In the genomic region with DNA sequence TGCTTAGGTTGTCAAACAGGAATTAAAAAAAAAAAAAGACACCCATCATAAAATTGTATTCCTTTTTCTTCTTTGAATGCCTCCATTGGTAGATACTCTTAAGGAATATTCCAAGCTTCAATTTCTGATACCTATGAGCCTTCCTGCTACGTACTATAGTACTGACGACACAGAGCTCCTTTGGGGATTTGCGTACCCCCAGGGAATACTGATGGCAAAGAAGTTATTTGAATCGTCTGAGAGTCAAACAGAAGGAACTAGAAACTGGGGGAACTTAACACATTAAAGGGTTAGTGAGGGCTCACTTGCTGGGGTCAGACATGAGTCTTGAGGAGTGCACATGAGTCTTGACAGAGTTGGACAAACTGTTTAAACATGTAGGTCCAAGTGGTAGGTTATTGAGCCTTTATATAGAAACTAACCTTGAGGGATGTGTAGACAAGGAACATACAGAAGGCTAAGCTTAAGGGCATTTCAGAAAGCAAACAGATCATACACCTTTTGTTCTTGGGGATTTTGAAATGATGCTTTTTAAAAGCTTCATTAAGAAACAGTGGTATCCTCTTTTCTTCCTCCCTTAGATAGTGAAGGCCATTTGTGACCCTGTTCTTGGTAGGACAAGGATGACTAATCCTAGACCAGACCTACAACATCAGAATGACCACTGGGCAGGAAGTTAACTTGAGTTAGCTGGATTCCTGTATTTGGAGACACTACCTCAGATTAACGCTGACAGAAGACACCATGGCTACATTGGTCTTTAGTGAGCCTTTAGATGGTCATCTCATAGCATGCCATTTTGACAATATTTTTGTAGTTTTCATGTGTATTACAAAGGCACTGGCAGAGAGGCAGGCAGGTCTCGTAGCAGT, we compare ENCODE assay signal across 8 mouse cellular contexts. TPM values are rescaled to one million over a fixed set of nuclear protein-coding genes. Genes with fewer than 3 reads are reported as not detected.
DNase-seq lines count a peak whose midpoint lies in the region; ATAC-seq and TF ChIP-seq lines count a peak whose summit lies in the region.

No protein-coding gene starts in this region.

- H3K4me2 ChIP-seq in heart, embryonic 15.5 days, result 0 out of 2 replicates have a peak overlapping the region, but pooled peaks have one; percentile 54
- peak overlapping the region; percentile 67 for H3K4me2 ChIP-seq in limb, embryonic 14.5 days (replicated peaks; ENCODE audit: low read depth, low read length, severe bottlenecking)
- peak overlapping the region; percentile 51 for H3K4me2 ChIP-seq in stomach, postnatal 0 days (replicated peaks; ENCODE audit: low read depth)

- DNase-seq in heart, adult 8-10 months (ENCODE audit: low spot score), result no peak
- no peak for DNase-seq in thymus, adult 2 months
- DNase-seq in thymus, adult 18-20 months, result no peak
- no peak for DNase-seq in limb, embryonic 14.5 days (ENCODE audit: low spot score)
- no peak for DNase-seq in stomach, postnatal 0 days (ENCODE audit: low spot score)
- DNase-seq in gastrocnemius, postnatal 14 days, result no peak
- DNase-seq in embryo, embryonic 11 days, result no peak

- H3K4me3 ChIP-seq in heart, embryonic 15.5 days, result no peak overlapping the region
- H3K4me3 ChIP-seq in thymus, adult 2 months (ENCODE audit: control insufficient read depth, insufficient read depth, low read length), result no peak overlapping the region
- peak overlapping the region; percentile 54 for H3K4me3 ChIP-seq in limb, embryonic 14.5 days (replicated peaks; ENCODE audit: low read length)
- H3K4me3 ChIP-seq in stomach, postnatal 0 days (ENCODE audit: low read depth, low read length), result peak overlapping the region; percentile 4; the same call in 1 of the 2 replicates

- H3K9me3 ChIP-seq in heart, embryonic 15.5 days (replicated peaks), result no peaks in the 10 kb centered on the region
- no peaks in the 10 kb centered on the region for H3K9me3 ChIP-seq in limb, embryonic 14.5 days (ENCODE audit: control insufficient read depth, low read length)
- no peaks in the 10 kb centered on the region for H3K9me3 ChIP-seq in stomach, postnatal 0 days (ENCODE audit: control insufficient read depth, low read length)

- TF ChIP-seq POLR2A in thymus, adult 2 months (IDR thresholded peaks at IDR 0.05; ENCODE audit: control insufficient read depth, extremely low read depth, insufficient read depth, low read length, poor library complexity), result no peak
- TF ChIP-seq POLR2A in limb, embryonic 14.5 days (IDR thresholded peaks at IDR 0.05; ENCODE audit: borderline replicate concordance, extremely low read depth, insufficient read depth, insufficient read length), result no peak

- intact Hi-C loops in gastrocnemius, postnatal 14 days (cut with DNase I; ENCODE audit: low total_unique reads), result no loop called here

- ATAC-seq in heart, embryonic 15.5 days (replicated peaks; ENCODE audit: insufficient number of reproducible peaks, insufficient read depth, low FRiP score, low read depth), result no peak
- ATAC-seq in limb, embryonic 14.5 days (ENCODE audit: low FRiP score, low read depth), result no peak
- ATAC-seq in stomach, postnatal 0 days (ENCODE audit: low FRiP score, low TSS enrichment), result no peak

- no peak overlapping the region for H3K27ac ChIP-seq in heart, embryonic 15.5 days
- peak overlapping the region; percentile 31 for H3K27ac ChIP-seq in thymus, adult 2 months (ENCODE audit: control insufficient read depth, insufficient read depth, low read length)
- H3K27ac ChIP-seq in limb, embryonic 14.5 days (replicated peaks; ENCODE audit: low read depth, low read length), result no peak overlapping the region
- no peak overlapping the region for H3K27ac ChIP-seq in stomach, postnatal 0 days (replicated peaks)

- TF ChIP-seq CTCF in thymus, adult 2 months (IDR thresholded peaks at IDR 0.05; ENCODE audit: borderline replicate concordance, control insufficient read depth, extremely low read depth, insufficient read depth, low read length, poor library complexity), result no peak
- TF ChIP-seq CTCF in stomach, postnatal 0 days (IDR thresholded peaks at IDR 0.05; ENCODE audit: low read depth), result no peak

- no peak overlapping the region for H3K9ac ChIP-seq in heart, embryonic 15.5 days
- H3K9ac ChIP-seq in limb, embryonic 14.5 days (ENCODE audit: low read depth, low read length, severe bottlenecking), result no peak overlapping the region
- no peak overlapping the region for H3K9ac ChIP-seq in stomach, postnatal 0 days (ENCODE audit: low read length)

- TF ChIP-seq EP300 in stomach, postnatal 0 days (optimal IDR thresholded peaks at IDR 0.05), result no peak

- 81% methylated on average over 6 of the region's 6 CpGs for WGBS in heart, embryonic 15.5 days
- 87% methylated on average over 6 of the region's 6 CpGs for WGBS in thymus, adult 2 months
- WGBS in limb, embryonic 14.5 days, result 74% methylated on average over 6 of the region's 6 CpGs
- WGBS in stomach, postnatal 0 days, result 61% methylated on average over 6 of the region's 6 CpGs

- peaks cover 46% of the 10 kb centered on the region for H3K4me1 ChIP-seq in heart, embryonic 15.5 days (replicated peaks)
- H3K4me1 ChIP-seq in thymus, adult 2 months (replicated peaks; ENCODE audit: control insufficient read depth, insufficient read depth, low read length), result peaks cover 15% of the 10 kb centered on the region
- peaks cover 28% of the 10 kb centered on the region for H3K4me1 ChIP-seq in limb, embryonic 14.5 days (ENCODE audit: control insufficient read depth, insufficient read depth, low read length)
- 0 out of 2 replicates have a peak, but pooled peaks cover 6% of the 10 kb centered on the region for H3K4me1 ChIP-seq in stomach, postnatal 0 days (replicated peaks; ENCODE audit: control insufficient read depth, insufficient read depth)

- H3K27me3 ChIP-seq in heart, embryonic 15.5 days, result no peaks in the 10 kb centered on the region
- no peaks in the 10 kb centered on the region for H3K27me3 ChIP-seq in thymus, adult 2 months (ENCODE audit: control insufficient read depth, insufficient read depth, low read length)
- no peaks in the 10 kb centered on the region for H3K27me3 ChIP-seq in limb, embryonic 14.5 days (ENCODE audit: control insufficient read depth, insufficient read depth, low read length)
- no peaks in the 10 kb centered on the region for H3K27me3 ChIP-seq in stomach, postnatal 0 days (ENCODE audit: control insufficient read depth, insufficient read depth, low read length)

- peaks cover 11% of the 10 kb centered on the region; the same call in 1 of the 2 replicates for H3K36me3 ChIP-seq in heart, embryonic 15.5 days
- H3K36me3 ChIP-seq in thymus, adult 2 months (ENCODE audit: control insufficient read depth, insufficient read depth, low read length), result peaks cover 45% of the 10 kb centered on the region
- H3K36me3 ChIP-seq in limb, embryonic 14.5 days (ENCODE audit: control insufficient read depth, insufficient read depth, low read length), result peaks cover 57% of the 10 kb centered on the region
- no peaks in the 10 kb centered on the region for H3K36me3 ChIP-seq in stomach, postnatal 0 days (ENCODE audit: control insufficient read depth, insufficient read depth, low read length)

RNA-seq across cellular contexts. Expression of a gene that starts 6.2 kb away (rescaled TPM):
- polyA plus RNA-seq in heart, embryonic 15.5 days (2015; fragmentation: Nextera tagmentation; extraction: Ambion mirVana), result 48.8 and 56.5 TPM in 2 replicates
- 10 to 100 TPM; 28.5 to 34.7 (median 33.2) TPM for total RNA-seq in heart, adult 8-10 months (2022)
- polyA plus RNA-seq in thymus, adult 2 months (2012; rRNA removed), result 78.1 and 106 TPM in 2 replicates
- 41.8 and 43.7 TPM in 2 replicates for polyA plus RNA-seq in limb, embryonic 14.5 days (2012; rRNA removed)
- polyA plus RNA-seq in limb, embryonic 14.5 days (2014; fragmentation: Nextera tagmentation; extraction: Ambion mirVana), result 107 and 110 TPM in 2 replicates
- polyA plus RNA-seq in stomach, postnatal 0 days (2015; fragmentation: Nextera tagmentation; extraction: Ambion mirVana), result 59.8 and 63.0 TPM in 2 replicates
- 10 to 100 TPM; 27.3 to 31.1 TPM for total RNA-seq in gastrocnemius, postnatal 14 days (2021)

Comparison
In these comparisons a context has a peak if more than half of its experiments do, and no peak if none do; other contexts are left out.
1. H3K4me3 ChIP-seq: peak in limb, embryonic 14.5 days (single experiment) and stomach, postnatal 0 days (single experiment); none in heart, embryonic 15.5 days (single experiment) and thymus, adult 2 months (single experiment).
2. Peak in every context shown above with its lines, with median percentiles within 50 percentile points of each other: H3K4me2 ChIP-seq.